Mouse (Mus musculus): ENCODE results near the gene Wnk2.

GRCm38 (mm10) chr13:49194811-49195210 lies 47.0 kb upstream of the Wnk2 start:
- TF ChIP-seq CTCF (IDR thresholded peaks at IDR 0.05; ENCODE audit: control insufficient read depth, insufficient read depth, insufficient read length) (no peak), MAX (IDR thresholded peaks at IDR 0.05) (no peak), FOSL1 (IDR thresholded peaks at IDR 0.05; ENCODE audit: insufficient read depth, low read length, poor library complexity, severe bottlenecking) (no peak), MYOG (IDR thresholded peaks at IDR 0.05; ENCODE audit: control insufficient read depth, extremely low read depth, insufficient read length) (no peak), USF1 (IDR thresholded peaks at IDR 0.05; ENCODE audit: low read depth) (no peak), CEBPB (IDR thresholded peaks at IDR 0.05; ENCODE audit: low read depth) (no peak), MYOD1 (IDR thresholded peaks at IDR 0.05; ENCODE audit: control insufficient read depth, insufficient read length, low read depth) (no peak)
